Mouse (Mus musculus): ENCODE measurements around the gene Dab2. TPM values are rescaled to one million over a fixed set of nuclear protein-coding genes. Genes with fewer than 3 reads are reported as not detected.
A peak's percentile ranks its signal among the peaks of the same experiment; 100 is the strongest.

The Dab2 gene
- polyA plus RNA-seq, 1 experiment from 2014 or later, result 100 TPM

DNA sequence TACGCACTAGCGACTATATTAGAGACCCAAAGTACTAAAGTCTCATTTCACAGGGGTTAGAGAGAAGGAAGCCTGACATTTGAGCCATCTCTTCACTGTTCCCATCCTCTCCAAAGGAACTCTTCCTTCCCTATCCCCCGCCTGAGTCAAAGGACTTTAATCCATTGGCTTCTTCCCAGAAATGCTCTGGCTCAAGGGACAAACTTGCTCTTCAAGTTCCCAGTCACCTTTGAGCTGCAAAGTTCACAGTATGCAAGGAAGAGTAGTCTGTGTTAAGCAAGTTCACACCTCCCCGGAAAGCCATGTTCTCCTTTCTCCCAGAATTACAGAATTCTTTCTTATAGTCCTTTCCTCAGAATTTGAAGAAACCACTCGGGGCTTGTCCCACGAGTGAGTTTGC, 107.2 kb downstream of the Dab2 start:
- Histone ChIP-seq H3K9ac (ENCODE audit: low read depth, low read length) (no peak overlapping the region), H3K4me2 (ENCODE audit: low read depth, low read length) (no peak overlapping the region), H3K27me3 (replicated peaks; ENCODE audit: control insufficient read depth, insufficient read depth, low read length) (no peaks in the 10 kb centered on the region), H3K4me1 (ENCODE audit: control insufficient read depth, insufficient read depth, low read length) (no peaks in the 10 kb centered on the region), H3K9me3 (ENCODE audit: control insufficient read depth, low read length) (no peaks in the 10 kb centered on the region), H3K36me3 (ENCODE audit: control insufficient read depth, insufficient read depth, low read length) (0 out of 2 replicates have a peak, but pooled peaks cover 7% of the 10 kb centered on the region), H3K27ac (replicated peaks; ENCODE audit: low read depth, low read length) (no peak overlapping the region), H3K4me3 (ENCODE audit: low read depth, low read length) (no peak overlapping the region)
- DNase-seq (ENCODE audit: low spot score) (no peak), ATAC-seq (ENCODE audit: low read depth) (no peak)
- 81% methylated on average over 6 of the region's 6 CpGs for WGBS

DNA sequence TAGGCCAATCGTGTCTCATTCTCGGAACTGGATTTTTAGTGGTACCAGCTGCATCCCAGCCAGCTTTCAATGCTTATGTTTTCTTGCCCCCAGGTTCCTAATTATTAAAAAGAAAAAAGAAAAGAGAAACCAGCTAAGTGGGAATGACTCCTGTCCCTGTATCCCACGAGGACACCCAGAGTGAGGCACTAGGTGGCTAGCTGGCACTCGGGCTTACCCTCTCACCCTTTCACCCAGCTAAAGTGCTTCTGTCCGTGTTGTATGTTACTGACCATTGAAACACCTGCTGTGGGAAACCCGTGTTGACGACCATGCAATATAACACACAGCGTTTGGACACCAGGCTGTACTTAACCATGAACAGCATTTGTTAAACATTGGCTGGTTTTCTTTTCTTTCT, 109.4 kb downstream of the Dab2 start:
- Histone ChIP-seq H3K27ac (replicated peaks; ENCODE audit: low read depth, low read length) (no peak overlapping the region), H3K4me1 (ENCODE audit: control insufficient read depth, insufficient read depth, low read length) (no peaks in the 10 kb centered on the region), H3K4me3 (ENCODE audit: low read depth, low read length) (no peak overlapping the region), H3K27me3 (replicated peaks; ENCODE audit: control insufficient read depth, insufficient read depth, low read length) (no peaks in the 10 kb centered on the region), H3K9me3 (ENCODE audit: control insufficient read depth, low read length) (no peaks in the 10 kb centered on the region), H3K9ac (ENCODE audit: low read depth, low read length) (no peak overlapping the region), H3K4me2 (ENCODE audit: low read depth, low read length) (no peak overlapping the region), H3K36me3 (ENCODE audit: control insufficient read depth, insufficient read depth, low read length) (0 out of 2 replicates have a peak, but pooled peaks cover 10% of the 10 kb centered on the region)
- no peak for ATAC-seq (ENCODE audit: low read depth)
- DNase-seq (ENCODE audit: low spot score), result no peak
- WGBS, result 80% methylated on average over 8 of the region's 8 CpGs

DNA sequence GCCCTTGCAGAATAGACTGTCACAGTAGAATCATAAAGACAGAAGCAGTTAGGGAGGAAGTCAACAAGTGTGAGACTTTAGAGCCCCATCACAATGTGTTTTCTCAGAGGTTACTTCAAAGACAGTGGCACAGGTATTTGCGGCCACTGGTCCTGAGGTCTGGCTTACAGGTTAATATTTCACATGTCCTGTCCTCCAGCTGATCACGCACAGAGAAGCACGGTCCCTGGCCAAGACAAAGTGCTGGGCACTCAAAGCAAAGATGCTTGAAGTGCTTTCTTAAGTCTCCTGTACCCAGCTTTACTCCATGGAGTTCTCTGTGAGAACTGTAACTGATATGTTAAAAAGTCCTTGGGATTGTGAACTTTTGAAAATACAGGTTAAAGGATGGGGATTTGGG, 110.6 kb downstream of the Dab2 start:
- DNase-seq (ENCODE audit: low spot score) (no peak), ATAC-seq (ENCODE audit: low read depth) (no peak)
- no peak overlapping the region for H3K4me2 ChIP-seq (ENCODE audit: low read depth, low read length)
- 0 out of 2 replicates have a peak, but pooled peaks cover 10% of the 10 kb centered on the region for H3K36me3 ChIP-seq (ENCODE audit: control insufficient read depth, insufficient read depth, low read length)
- H3K9me3 ChIP-seq (ENCODE audit: control insufficient read depth, low read length), result no peaks in the 10 kb centered on the region
- H3K27ac ChIP-seq (replicated peaks; ENCODE audit: low read depth, low read length), result no peak overlapping the region
- 89% methylated on average over 3 of the region's 3 CpGs for WGBS
- H3K9ac ChIP-seq (ENCODE audit: low read depth, low read length), result no peak overlapping the region
- no peaks in the 10 kb centered on the region for H3K4me1 ChIP-seq (ENCODE audit: control insufficient read depth, insufficient read depth, low read length)
- H3K27me3 ChIP-seq (replicated peaks; ENCODE audit: control insufficient read depth, insufficient read depth, low read length), result no peaks in the 10 kb centered on the region
- no peak overlapping the region for H3K4me3 ChIP-seq (ENCODE audit: low read depth, low read length)

DNA sequence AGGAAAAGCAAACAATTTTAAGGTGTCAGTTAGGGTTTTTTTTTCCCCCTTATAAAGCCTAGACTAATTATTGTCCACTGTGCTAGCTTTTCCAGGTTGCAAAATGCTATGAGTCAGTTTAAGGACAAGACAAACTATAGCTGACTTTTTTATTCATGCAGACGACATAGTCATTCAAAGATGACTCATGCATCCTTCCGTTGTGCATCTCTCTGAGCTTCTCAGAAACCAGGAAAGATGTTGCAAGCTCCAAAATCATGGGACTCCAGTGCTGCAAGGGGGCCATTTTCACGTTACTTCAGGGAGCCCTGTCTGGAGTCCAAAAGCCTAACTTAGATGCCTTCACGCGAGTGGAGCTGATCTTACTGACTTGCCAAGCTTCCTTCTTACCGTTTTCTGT, 111.7 kb downstream of the Dab2 start:
- H3K4me2 ChIP-seq (ENCODE audit: low read depth, low read length), result no peak overlapping the region
- no peak overlapping the region for H3K27ac ChIP-seq (replicated peaks; ENCODE audit: low read depth, low read length)
- WGBS, result 86% methylated on average over 6 of the region's 6 CpGs
- H3K27me3 ChIP-seq (replicated peaks; ENCODE audit: control insufficient read depth, insufficient read depth, low read length), result no peaks in the 10 kb centered on the region
- no peaks in the 10 kb centered on the region for H3K9me3 ChIP-seq (ENCODE audit: control insufficient read depth, low read length)
- ATAC-seq (ENCODE audit: low read depth) (no peak), DNase-seq (ENCODE audit: low spot score) (no peak)
- no peak overlapping the region for H3K4me3 ChIP-seq (ENCODE audit: low read depth, low read length)
- H3K9ac ChIP-seq (ENCODE audit: low read depth, low read length), result no peak overlapping the region
- H3K36me3 ChIP-seq (ENCODE audit: control insufficient read depth, insufficient read depth, low read length), result 0 out of 2 replicates have a peak, but pooled peaks cover 10% of the 10 kb centered on the region
- no peaks in the 10 kb centered on the region for H3K4me1 ChIP-seq (ENCODE audit: control insufficient read depth, insufficient read depth, low read length)

DNA sequence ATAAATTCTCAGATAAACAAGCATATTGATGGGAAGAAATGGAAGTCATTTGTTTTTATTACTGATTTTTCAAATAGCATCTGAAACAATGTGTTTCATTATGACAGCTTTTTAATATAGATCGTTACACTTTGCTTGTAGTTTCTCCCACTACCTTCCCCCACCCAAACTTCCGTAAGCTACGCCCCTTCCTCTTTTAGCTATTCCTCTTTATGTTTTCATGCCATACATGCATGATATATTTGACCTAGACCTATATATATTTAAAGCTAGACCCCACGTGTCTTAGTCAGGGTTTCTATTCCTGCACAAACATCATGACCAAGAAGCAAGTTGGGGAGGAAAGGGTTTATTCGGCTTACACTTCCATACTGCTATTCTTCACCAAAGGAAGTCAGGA, 115.7 kb downstream of the Dab2 start:
- Histone ChIP-seq H3K9me3 (ENCODE audit: control insufficient read depth, low read length) (no peaks in the 10 kb centered on the region), H3K9ac (ENCODE audit: low read depth, low read length) (no peak overlapping the region), H3K4me2 (ENCODE audit: low read depth, low read length) (no peak overlapping the region), H3K27me3 (replicated peaks; ENCODE audit: control insufficient read depth, insufficient read depth, low read length) (no peaks in the 10 kb centered on the region), H3K27ac (replicated peaks; ENCODE audit: low read depth, low read length) (no peak overlapping the region), H3K4me1 (ENCODE audit: control insufficient read depth, insufficient read depth, low read length) (no peaks in the 10 kb centered on the region), H3K36me3 (ENCODE audit: control insufficient read depth, insufficient read depth, low read length) (peaks cover 37% of the 10 kb centered on the region), H3K4me3 (ENCODE audit: low read depth, low read length) (no peak overlapping the region)
- WGBS, result 85% methylated on average over 5 of the region's 5 CpGs
- ATAC-seq (ENCODE audit: low read depth) (no peak), DNase-seq (ENCODE audit: low spot score) (no peak)

DNA sequence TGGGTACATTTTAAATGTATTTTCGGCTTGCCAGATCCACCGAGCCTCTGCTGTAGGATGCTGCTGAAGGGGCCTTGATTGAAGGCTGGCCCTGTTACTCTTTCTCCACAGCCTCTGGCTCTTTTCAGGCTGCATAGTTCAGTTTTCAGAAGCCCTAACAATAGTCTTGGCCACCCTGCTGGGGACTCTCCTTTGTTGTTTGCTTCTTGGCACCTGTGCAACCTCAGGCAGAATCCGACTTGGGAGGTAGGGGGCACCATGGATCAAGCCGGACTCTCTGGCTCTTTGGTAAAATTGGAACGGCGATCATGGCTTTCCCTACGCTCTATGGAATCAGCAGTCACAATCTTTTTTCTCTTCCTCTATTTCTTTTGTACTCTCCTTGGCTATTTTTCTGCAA, 132.2 kb downstream of the Dab2 start:
- Histone ChIP-seq H3K4me3 (ENCODE audit: low read depth, low read length) (no peak overlapping the region), H3K9me3 (ENCODE audit: control insufficient read depth, low read length) (no peaks in the 10 kb centered on the region), H3K27me3 (replicated peaks; ENCODE audit: control insufficient read depth, insufficient read depth, low read length) (no peaks in the 10 kb centered on the region), H3K4me1 (ENCODE audit: control insufficient read depth, insufficient read depth, low read length) (no peaks in the 10 kb centered on the region), H3K9ac (ENCODE audit: low read depth, low read length) (no peak overlapping the region), H3K4me2 (ENCODE audit: low read depth, low read length) (no peak overlapping the region), H3K36me3 (ENCODE audit: control insufficient read depth, insufficient read depth, low read length) (peaks cover 49% of the 10 kb centered on the region), H3K27ac (replicated peaks; ENCODE audit: low read depth, low read length) (no peak overlapping the region)
- DNase-seq (ENCODE audit: low spot score), result no peak
- 80% methylated on average over 7 of the region's 7 CpGs for WGBS
- no peak for ATAC-seq (ENCODE audit: low read depth)

DNA sequence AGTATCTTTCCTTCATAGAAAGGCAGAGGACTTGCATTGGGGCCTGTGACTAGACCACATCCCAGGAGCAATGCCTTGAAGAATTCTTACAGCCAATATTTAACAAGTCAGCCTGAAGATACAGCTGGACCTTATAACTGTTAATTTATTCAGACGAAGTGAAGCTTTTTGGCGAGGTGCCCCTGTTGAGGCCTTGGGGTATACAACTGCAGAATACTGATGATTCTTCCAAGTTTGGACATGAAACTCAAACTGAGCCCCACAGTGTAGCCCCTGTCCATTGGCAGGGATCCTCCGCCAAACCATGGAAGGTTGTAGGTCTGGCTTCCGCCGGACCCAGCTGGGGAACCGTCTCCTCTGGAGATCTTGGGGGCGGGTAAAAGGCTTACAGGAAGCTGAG, 132.8 kb downstream of the Dab2 start:
- 65% methylated on average over 7 of the region's 7 CpGs for WGBS

DNA sequence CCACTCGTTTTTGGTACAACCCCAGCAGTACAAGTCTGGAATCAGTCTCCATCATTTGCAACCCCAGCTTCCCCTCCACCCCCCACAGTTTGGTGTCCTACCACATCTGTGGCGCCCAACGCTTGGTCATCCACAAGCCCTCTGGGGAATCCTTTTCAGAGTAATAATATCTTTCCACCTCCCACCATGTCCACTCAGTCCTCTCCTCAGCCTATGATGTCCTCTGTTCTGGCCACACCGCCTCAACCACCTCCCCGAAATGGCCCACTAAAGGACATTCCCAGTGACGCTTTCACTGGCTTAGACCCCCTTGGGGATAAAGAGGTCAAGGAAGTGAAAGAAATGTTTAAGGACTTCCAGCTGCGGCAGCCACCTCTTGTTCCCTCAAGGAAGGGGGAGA, 135.7 kb downstream of the Dab2 start:
- Histone ChIP-seq H3K4me2 (ENCODE audit: low read depth, low read length) (no peak overlapping the region), H3K9ac (ENCODE audit: low read depth, low read length) (no peak overlapping the region), H3K9me3 (ENCODE audit: control insufficient read depth, low read length) (no peaks in the 10 kb centered on the region), H3K27me3 (replicated peaks; ENCODE audit: control insufficient read depth, insufficient read depth, low read length) (no peaks in the 10 kb centered on the region), H3K27ac (replicated peaks; ENCODE audit: low read depth, low read length) (no peak overlapping the region), H3K36me3 (ENCODE audit: control insufficient read depth, insufficient read depth, low read length) (peaks cover 57% of the 10 kb centered on the region), H3K4me1 (ENCODE audit: control insufficient read depth, insufficient read depth, low read length) (no peaks in the 10 kb centered on the region), H3K4me3 (ENCODE audit: low read depth, low read length) (no peak overlapping the region)
- ATAC-seq (ENCODE audit: low read depth) (no peak), DNase-seq (ENCODE audit: low spot score) (no peak)
- WGBS, result 77% methylated on average over 7 of the region's 7 CpGs

More for the DNA sequence above, 132.8 kb downstream of the Dab2 start:
- Histone ChIP-seq H3K36me3 (ENCODE audit: control insufficient read depth, insufficient read depth, low read length) (peaks cover 48% of the 10 kb centered on the region), H3K27me3 (replicated peaks; ENCODE audit: control insufficient read depth, insufficient read depth, low read length) (no peaks in the 10 kb centered on the region), H3K9me3 (ENCODE audit: control insufficient read depth, low read length) (no peaks in the 10 kb centered on the region), H3K9ac (ENCODE audit: low read depth, low read length) (no peak overlapping the region), H3K4me2 (ENCODE audit: low read depth, low read length) (no peak overlapping the region), H3K4me3 (ENCODE audit: low read depth, low read length) (no peak overlapping the region), H3K27ac (replicated peaks; ENCODE audit: low read depth, low read length) (no peak overlapping the region), H3K4me1 (ENCODE audit: control insufficient read depth, insufficient read depth, low read length) (no peaks in the 10 kb centered on the region)
- ATAC-seq (ENCODE audit: low read depth) (peak; percentile 72), DNase-seq (ENCODE audit: low spot score) (peak; percentile 82)

DNA sequence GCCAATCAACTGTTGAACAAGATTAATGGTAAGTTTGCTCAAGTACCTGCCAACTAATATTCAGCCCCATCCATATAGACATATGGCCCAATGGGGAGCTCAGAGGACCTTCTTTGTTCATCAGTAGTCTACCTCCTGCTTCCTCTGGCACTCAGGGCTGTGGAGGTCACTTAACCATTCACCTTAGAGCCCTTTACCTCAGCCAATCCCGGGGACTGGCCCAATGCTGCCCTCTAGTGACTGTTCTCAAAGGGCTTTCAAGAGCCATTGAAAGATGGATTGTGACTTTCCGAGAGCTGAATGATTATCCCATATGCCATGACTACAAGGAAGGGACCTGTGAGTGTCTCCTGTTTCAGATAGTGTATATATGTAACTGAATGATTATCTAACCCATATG, 136.2 kb downstream of the Dab2 start:
- no peaks in the 10 kb centered on the region for H3K4me1 ChIP-seq (ENCODE audit: control insufficient read depth, insufficient read depth, low read length)
- H3K4me3 ChIP-seq (ENCODE audit: low read depth, low read length), result no peak overlapping the region
- peaks cover 54% of the 10 kb centered on the region for H3K36me3 ChIP-seq (ENCODE audit: control insufficient read depth, insufficient read depth, low read length)
- no peak overlapping the region for H3K9ac ChIP-seq (ENCODE audit: low read depth, low read length)
- no peaks in the 10 kb centered on the region for H3K27me3 ChIP-seq (replicated peaks; ENCODE audit: control insufficient read depth, insufficient read depth, low read length)
- ATAC-seq (ENCODE audit: low read depth) (no peak; the same call in 1 of the 2 replicates), DNase-seq (ENCODE audit: low spot score) (no peak)
- WGBS, result 52% methylated on average over 2 of the region's 2 CpGs
- H3K4me2 ChIP-seq (ENCODE audit: low read depth, low read length), result no peak overlapping the region
- H3K9me3 ChIP-seq (ENCODE audit: control insufficient read depth, low read length), result no peaks in the 10 kb centered on the region
- H3K27ac ChIP-seq (replicated peaks; ENCODE audit: low read depth, low read length), result no peak overlapping the region
